Mouse (Mus musculus) G1E (cell line): ENCODE measurements at regions not wholly inside any gene's neighbourhood (a gene's known extent, or its start where the extent isn't known, plus 50 kb on each side); places are given as distances from the start of the nearest gene placed in this dataset.

Experiments used
- CTCF ChIP-seq: IDR thresholded peaks from 2 replicates; pipeline ENCODE4 v1.5.1; 2012; ENCODE audit warnings: low read depth, low read length, inconsistent platforms, mixed read lengths
- GATA1 ChIP-seq: IDR thresholded peaks from 2 replicates; pipeline ENCODE4 v1.6.1; 2012; ENCODE audit warnings: borderline replicate concordance, low read length, inconsistent platforms, mixed read lengths

DNA sequence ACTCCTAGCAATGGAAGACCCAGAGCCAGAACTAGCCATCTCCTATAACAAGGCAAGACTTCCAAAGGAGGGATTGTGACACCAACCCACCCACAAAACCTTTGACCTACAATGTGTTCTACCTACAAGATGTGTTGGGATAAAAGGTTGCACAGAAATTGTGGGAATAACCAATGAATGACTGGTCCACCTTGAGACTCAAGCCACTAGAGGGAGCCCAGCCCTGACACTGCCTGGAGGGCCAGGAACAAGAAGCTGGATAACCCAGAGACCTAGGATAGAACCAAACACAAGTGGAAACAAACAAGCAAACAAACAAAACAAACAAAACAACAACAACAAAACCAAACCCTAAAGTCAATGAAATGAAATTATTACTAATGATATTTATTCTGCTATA is 288.8 kb downstream of the Dchs2 start:
- no peak for TF ChIP-seq CTCF
- TF ChIP-seq GATA1, result no peak
